Mouse (Mus musculus) heart, postnatal 14 days (tissue): ENCODE data around the gene Olig3. TPM values are rescaled to one million over a fixed set of nuclear protein-coding genes. Genes with fewer than 3 reads are reported as not detected.

ENCODE experiments used
- DNase-seq, 2 experiments: peaks; one replicate each; pipeline ENCODE4 v3.0.0; 2021 to 2022
- intact Hi-C: fragments of 180-260 bp; cut with DNase I; formaldehyde crosslinking; loops from one replicate; pipeline ENCODE4 v1.15.1; 2025
- long read RNA-seq, 2 experiments: library from polyadenylated mRNA; stranded (forward); transcript quantifications; one replicate each; pipeline ENCODE4 v2.0.0; 2021
- total RNA-seq, 2 experiments: library from RNA; stranded (reverse); gene quantifications; 2 replicates each; pipeline ENCODE4 v1.2.3; 2021

The Olig3 gene
- total RNA-seq, result under 1 TPM in 1 of 2 experiments, not detected in 1; 0.10 TPM
- long read RNA-seq, experiment 1, result 0 reads
- long read RNA-seq, experiment 2, result 0 reads

DNA sequence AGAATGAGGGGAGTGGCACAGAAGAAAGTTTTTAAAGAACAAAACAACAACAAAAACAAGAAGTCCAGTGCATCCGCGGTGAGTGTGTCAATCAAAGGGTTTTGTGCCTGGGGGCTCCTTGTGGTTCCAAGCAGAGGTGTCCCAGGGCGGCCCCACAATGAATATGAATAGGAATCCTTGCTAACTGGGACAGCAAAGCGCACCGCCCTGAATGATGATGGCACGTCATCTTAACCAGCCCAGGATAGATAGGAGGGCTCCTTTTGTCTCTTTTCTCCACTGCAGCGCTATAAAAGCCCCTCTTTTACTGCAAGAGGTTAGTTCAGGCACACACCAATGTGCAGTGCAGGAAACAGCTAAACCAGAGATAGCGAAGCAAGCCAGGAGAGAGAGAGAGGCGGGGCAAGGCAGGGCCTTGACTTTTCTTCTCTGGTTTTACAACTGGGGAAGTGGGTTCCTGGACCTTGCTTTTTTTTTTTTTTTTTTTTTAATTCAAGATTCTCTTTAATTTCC lies at the start of gene Olig3:
Olig3 (plus strand) TSS at position 463 of the 513 bp plus-strand sequence.
- intact Hi-C loops, result no loop called here

DNA sequence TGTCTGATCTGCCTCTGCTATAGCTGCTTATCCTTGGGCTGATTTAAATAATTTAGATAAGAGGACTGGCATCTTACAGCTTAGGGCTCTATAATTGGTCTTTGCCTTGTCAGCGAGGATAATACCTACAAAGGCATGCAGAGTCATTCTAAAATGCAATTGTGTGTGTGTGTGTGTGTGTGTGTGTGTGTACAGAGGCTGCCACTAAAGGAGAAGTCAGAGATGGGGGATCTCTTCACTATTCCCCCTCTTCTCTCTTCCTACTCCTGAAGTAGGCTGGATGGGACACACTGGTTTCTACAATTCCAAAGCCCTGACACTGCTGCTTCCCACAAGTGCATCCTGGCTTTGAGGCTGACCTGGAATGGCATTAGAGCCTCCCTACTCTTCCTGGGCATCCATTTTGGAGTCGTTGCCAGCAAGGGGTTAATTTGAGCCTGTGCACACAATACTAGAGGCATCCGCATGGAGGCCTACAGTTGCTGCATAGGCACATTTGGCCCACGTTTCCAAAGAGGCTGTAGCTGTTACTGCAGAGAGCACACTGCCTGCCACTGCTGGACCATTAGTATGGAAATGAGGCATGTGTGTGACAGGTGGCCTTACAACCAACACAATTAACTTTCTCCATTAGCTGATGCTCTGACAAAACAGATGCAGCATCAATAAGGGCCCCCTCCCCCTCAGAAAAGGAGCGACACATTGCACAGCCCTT lies 46.5 kb upstream of the Olig3 start:
- intact Hi-C loops, result no loop called here
- DNase-seq, result no peak

More for the DNA sequence above, at the start of gene Olig3:
- no peak for DNase-seq

DNA sequence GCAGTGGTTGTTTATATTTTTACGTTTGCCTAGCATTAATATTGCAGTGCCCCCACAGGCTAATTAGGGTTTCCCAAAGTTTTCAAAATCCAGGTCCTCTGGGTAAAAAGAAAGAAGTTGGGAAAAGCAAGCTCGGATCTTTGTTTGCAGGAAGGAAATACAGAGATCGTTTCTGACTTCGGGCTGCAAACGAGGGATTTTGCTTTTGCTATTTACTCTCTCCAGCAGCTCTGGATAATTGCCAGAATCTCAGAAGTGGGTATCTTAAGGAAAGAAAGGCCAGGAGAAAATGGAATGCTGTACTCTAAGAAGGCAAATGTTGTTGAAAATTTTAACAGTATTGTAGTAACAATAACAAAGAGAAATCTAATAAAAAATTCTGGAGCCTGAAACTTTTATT lies 45.9 kb upstream of the Olig3 start:
- no peak for DNase-seq
- intact Hi-C loops, result no loop called here

DNA sequence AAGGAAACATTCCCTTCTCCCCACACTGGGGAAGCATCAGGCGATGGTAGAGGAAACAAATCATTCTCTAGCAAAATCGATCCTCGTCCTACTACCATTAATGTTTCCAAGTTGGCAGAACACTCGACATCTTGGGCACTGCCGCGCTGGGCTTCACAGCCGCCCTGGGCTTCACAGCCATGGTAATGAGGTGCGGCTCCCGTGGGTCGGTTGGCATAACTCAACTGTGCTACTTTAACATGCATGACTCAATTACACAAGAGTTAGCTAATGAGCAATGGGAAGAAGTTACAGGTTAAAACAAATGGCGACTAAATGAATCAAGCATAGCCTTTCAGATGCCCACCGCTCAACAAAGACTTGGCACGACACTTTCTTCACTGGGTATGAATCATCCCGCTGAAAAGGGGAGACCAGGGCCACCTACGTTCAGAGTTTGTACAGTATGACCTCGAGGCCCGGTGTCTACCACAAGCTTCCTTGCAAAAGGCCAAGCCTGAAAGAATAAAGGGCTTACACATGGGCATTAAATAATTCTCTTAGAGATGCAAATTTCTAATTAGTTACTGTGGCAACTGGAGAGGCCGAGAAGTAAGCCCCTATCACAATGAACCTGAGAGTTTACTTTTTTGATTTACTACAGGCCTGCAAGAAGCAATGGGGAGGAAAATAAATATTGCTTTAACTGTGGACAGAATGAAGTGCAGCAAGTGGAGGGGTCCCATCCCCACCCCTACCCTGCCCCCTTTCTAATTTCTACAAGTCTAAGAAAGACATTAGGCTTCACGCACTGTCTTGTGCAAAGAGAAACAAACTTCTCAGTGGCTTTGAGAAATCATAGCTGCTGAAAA lies 38.1 kb upstream of the Olig3 start:
- no peak for DNase-seq
- intact Hi-C loops, result no loop called here

DNA sequence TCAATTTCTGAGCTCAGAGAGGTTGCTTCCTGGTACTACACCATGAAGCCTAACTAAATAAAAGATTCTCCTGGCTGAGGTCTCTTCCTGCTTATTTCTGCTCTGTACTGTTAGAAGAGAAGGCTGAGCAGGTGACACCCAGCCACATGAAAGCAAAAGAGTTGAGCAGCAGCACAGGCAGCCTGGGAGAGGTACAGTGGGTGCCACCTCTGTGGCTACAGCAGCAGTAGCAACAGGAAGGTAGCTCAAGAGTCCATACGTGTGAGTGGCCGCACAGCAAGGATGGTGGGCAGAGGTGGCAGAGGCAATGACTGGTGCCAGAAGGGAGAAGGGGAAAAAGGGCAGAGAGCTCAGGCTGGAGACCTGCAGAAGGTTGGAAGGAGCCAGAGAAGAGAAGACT lies 34.6 kb upstream of the Olig3 start:
- no peak for DNase-seq
- intact Hi-C loops, result no loop called here

DNA sequence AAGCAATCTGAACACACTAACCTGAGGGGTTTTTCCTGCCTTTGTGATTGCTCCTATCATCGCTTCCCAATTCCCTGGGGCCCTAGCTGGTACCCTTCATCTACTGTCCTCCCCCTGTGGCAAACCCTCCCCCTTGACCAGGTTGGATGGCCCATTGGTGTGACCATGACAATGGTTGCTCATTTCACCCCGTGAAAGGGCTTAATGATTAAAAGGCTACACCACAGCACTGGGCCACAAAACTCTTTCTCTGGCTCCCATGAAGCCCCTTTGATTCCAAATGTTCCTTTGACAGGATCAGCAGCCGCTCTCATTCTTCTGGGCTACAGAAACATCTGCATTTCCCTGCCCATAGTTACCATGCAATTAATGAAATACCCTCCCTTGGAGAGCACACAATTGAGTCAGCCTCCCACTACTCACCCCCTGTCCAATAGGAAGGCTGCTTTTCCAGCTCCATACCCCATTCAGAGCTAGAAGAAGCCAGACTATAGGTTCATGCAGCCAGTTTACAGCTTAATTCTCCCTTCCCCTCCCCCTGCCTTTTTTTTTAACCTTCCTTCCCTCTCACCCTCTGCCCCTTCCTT lies 27.0 kb upstream of the Olig3 start:
- intact Hi-C loops, result no loop called here
- no peak for DNase-seq

DNA sequence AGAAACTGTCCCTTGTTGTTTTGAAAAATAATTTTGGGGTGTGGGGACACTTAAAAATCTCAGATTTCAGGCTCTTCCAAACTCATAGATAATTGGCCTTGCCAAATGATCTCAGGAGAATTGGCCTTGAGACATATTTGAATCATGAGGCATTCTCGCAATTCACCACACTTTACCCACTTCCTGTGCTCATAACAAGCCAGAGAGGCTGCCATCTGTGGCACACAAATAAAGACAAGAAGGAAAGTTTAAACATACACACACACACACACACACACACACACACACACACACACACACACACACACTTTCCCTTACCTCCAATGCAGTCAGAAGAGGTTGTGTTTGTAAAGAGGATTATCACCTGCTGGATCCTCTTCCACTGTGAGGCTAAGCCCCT lies 22.9 kb upstream of the Olig3 start:
- intact Hi-C loops, result no loop called here
- no peak for DNase-seq

DNA sequence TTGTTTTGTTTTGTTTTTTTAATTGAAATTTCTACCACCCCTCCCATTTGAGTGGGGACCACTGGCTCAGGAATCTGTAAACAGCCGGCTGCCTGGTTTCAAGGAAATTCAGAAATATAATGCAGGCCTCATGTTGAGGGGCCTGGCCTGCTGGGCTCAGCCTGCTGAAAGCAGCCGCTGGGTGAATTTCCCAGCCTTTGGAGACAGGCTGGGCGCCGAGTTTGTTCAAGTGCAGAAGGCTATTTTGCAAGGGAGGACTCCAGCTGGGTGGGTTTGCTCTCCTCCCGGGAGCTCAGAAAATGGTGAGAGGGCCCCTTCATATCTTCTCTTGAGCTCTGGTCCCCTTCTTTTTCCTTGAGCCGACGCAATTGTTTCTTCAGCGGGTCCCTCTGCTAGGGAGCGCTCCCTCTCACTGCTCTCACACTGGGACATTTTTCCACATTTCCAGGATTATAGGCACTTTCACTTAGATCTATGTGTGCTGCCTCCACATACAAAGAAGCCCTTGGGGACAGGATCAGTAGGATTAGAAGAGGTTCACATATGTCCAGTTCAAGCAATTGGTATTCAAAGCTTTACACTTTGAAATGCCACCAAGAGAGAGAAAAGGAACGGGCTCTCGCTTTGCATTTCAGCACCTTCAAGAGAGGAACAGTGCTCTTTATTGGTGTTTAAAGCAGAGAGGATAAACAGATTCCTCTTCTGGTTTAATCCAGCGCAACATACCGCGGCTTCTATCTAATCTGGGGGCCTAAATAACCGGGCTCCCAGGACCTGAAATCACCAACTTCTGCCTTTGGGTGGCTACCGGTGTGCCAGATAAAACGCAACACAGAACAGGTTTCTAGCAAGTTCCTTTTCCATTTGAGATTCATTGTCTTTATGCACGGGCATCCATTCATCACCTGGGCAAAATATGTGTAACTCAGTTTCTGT lies 17.4 kb upstream of the Olig3 start:
- DNase-seq, result no peak
- intact Hi-C loops, result no loop called here

DNA sequence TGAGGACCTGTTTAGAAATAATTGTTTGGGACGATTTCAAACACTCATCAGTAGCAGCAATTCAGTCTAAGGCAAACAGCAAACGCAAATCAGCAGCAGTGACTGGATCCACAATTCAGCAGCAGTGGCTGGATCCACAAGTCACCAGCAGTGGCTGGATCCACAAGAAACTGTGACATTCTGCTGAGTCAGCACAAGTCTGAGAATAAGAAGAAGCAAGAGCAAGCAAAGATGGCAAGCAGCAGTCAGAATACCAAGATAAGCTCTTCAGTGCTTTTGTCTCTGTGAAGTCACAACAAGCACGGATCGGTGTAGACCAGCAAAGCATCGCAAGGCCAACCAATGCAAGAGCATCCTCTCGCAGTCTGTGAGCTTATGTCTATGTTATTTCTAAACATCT lies 12.3 kb upstream of the Olig3 start:
- intact Hi-C loops, result no loop called here
- no peak for DNase-seq

DNA sequence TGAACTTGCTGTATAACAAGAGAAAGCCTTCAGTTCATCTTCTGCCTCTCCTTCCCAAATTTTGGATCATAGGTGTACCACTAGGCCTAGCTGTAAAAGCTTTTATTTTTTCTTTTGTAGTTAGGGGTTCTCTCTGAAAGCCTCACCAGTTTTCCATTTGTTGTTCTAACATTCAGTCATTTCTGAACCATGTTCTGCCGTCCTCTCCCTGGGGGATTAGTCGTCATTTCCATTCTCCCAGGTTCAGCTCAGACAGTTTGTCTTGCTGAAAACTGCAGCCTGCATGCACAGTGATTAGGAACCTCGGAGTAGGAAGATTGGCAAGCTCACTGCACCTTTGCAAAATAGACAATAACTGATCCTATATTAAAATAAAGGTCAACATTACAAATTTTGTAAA lies 7.0 kb upstream of the Olig3 start:
- intact Hi-C loops, result no loop called here
- no peak for DNase-seq

DNA sequence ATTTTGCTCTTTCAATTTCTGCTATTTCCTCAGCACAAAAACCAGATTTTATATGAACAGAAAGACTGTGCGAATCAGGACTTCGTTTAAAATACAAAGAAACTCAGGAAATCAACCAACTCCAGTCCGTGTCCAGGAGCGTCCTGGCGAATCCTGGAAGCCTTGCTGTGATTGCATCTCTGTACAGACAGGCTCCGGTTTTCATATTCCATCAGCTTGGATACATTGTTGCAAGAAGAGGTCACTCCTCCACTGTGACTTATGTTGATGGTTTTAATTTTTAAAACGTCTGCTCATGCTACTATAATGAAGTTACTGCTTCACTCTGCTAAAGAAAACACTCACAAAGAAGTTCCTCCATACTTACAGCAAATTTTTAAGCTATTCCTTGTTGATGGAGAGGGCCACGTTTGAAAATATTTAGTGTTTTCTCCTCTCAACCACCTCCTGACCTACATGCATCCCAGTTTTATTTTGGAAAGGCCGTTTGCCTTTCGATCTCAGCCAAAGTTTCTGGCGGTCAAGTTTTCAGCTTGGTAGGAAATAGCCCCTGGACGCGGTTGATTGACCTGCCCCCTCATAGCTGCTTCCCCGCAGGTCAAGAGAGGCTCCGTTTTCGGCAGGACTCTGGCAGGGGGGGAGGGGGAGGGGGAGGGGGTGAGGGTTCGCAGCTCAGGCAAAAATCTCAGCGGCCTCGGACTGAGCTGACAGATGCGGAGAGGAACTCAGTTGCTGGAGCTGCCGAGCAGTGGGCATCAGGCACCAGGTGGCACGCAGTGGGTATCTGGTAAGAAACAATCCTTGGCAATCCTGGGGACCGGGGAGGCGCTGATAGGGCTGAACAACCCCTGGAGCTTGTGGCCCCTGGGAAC lies 4.1 kb upstream of the Olig3 start:
- no peak for DNase-seq
- intact Hi-C loops, result no loop called here

DNA sequence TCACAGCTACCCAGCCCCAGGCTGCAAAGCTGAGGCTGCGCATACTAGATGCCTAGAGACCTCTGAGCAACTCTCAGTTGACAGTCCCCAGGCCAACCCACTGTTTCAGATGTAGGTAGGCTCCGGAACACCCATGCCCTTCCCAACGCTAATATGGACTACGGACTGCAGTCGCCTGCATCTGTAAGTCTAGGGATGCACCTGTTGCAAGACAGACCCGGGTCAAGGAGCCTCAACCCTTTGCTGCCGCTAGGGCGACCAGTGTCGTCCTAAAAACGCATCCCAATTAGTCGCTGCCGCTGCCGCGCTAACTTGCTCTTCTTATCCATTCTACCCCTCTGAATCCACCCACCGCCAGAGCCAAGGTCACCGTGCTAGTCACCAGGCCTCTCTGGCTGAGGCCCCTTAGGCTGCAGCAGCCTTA lies 3.4 kb upstream of the Olig3 start:
- DNase-seq, result no peak
- intact Hi-C loops, result no loop called here

DNA sequence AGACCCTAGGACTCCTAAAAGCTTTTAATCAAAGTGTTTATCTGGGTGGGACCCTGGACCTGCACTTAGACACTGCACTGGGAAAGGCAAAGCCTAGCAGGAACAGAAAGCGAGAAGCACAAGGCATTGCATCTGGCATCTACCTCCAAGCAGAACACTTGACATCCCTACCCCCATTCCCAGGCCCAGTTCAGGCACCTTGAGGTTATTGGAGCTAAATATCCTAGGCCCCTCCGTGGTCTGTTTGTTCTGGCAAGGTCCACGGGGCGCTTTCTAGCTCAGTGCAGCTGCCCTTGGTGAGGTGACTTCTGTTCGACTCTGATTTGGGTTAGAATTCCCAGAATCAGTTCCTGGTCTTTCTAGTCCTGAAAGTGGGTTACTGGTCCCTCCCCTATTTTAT lies 2.7 kb upstream of the Olig3 start:
- no peak for DNase-seq
- intact Hi-C loops, result no loop called here

DNA sequence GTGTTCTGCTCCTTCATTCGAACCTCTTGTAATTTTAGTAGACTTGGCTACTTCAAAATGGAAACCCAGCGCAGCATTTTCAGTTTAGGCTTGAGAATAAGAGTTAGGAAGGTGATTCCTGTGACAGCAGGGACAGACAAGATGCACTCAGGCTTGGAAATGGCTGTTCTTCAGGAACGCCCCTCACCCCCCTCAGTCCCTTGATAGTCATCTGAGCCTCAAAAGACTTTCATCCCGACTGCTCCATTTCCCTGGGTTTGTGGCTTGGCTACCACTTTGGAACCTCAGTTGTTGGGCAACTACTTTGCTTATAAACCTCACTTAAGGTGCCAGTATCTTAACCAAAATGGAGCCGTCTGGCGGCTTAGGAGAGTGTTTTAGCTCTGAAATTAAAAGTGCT lies 2.2 kb upstream of the Olig3 start:
- intact Hi-C loops, result no loop called here
- DNase-seq, result no peak

DNA sequence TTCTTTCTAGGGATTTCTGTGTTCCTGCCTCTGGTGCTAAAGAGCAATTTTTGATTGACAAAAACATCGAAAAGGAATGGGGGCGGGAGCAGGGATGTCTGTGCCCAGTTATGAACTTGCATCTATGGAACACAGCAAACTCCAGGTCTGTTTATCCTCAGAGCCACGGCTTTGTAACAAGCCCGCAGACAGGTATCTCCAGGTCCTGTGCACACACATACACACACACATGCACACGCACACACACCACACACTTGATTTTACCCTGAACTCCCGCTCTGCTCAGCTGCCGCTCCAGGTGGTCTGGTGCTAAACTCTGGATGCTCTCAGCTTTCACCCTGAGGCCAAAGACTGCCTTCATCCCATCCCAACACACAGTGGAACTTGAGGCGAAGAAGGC lies 1.3 kb upstream of the Olig3 start:
- DNase-seq, result no peak
- intact Hi-C loops, result no loop called here

DNA sequence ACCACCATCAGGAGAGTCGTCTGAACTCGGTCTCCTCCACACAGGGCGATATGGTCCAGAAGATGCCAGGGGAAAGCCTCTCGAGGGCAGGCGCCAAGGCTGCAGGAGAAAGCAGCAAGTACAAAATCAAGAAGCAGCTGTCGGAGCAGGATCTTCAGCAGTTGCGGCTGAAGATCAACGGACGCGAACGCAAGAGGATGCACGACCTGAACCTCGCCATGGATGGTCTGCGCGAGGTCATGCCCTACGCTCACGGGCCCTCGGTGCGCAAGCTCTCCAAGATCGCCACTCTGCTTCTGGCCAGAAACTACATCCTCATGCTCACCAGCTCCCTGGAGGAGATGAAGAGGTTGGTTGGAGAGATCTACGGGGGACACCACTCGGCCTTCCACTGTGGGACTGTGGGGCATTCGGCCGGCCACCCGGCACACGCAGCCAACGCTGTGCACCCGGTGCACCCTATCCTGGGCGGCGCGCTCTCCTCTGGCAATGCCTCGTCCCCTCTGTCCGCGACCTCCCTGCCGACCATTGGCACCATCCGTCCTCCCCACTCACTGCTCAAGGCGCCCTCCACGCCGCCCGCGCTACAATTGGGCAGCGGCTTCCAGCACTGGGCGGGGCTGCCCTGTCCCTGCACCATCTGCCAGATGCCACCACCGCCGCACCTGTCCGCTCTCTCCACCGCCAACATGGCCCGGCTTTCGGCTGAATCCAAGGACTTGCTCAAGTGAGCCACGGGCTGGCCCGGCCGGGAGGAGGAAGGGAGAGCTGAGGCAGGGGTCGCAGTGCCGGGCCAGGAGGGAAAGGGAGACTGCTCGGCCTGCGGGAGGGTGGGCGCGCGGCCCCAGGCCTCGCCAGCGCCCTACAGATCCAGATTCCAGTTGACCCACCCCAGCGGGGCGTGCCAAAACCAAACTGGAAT lies 648 bp downstream of the Olig3 start:
- no peak for DNase-seq

DNA sequence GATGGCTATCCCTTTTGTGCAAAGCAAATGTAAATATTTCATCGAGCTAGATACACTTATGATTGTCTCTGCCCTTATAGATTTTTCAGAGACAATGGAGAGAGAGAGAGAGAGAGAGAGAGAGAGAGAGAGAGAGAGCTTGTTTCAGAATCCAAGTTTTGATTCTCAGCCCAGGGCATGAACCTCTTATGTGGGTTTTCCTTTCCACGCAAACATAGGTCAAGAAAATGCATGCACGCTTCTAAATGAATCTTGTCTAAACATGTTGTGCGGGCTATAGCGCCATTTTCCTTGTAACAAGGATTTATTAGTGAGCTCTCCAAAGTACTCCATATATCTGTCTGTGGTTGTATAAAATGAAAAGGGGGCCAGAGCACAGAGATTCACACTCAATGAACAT lies 1.5 kb downstream of the Olig3 start:
- DNase-seq, result no peak
- intact Hi-C loops, result no loop called here

More for the DNA sequence above, 648 bp downstream of the Olig3 start:
- intact Hi-C loops, result no loop called here
